Mouse (Mus musculus): Measurements from ENCODE around the gene Slc39a10. TPM values are rescaled to one million over a fixed set of nuclear protein-coding genes. Genes with fewer than 3 reads are reported as not detected.

The Slc39a10 gene
- polyA plus RNA-seq, 1 experiment from 2014 or later, result 76.2 TPM

GRCm38 (mm10) chr1:46854036-46854900 lies 38.4 kb downstream of the Slc39a10 start:
- Histone ChIP-seq H3K9me3 (ENCODE audit: control insufficient read depth, low read length) (no peaks in the 10 kb centered on the region), H3K4me3 (replicated peaks; ENCODE audit: low read length) (peak overlapping the region; percentile 93), H3K27me3 (ENCODE audit: control insufficient read depth, insufficient read depth, low read length) (no peaks in the 10 kb centered on the region), H3K36me3 (replicated peaks; ENCODE audit: control insufficient read depth, insufficient read depth) (no peaks in the 10 kb centered on the region), H3K27ac (peak overlapping the region; percentile 100), H3K9ac (peak overlapping the region; percentile 100), H3K4me2 (replicated peaks) (peak overlapping the region; percentile 72), H3K4me1 (replicated peaks; ENCODE audit: control insufficient read depth, insufficient read depth, low read length) (peaks cover 26% of the 10 kb centered on the region)
- 26% methylated on average over 18 of the region's 18 CpGs for WGBS
- no peak for ATAC-seq (ENCODE audit: low FRiP score)
- peak; percentile 45 for DNase-seq (ENCODE audit: low spot score)

DNA sequence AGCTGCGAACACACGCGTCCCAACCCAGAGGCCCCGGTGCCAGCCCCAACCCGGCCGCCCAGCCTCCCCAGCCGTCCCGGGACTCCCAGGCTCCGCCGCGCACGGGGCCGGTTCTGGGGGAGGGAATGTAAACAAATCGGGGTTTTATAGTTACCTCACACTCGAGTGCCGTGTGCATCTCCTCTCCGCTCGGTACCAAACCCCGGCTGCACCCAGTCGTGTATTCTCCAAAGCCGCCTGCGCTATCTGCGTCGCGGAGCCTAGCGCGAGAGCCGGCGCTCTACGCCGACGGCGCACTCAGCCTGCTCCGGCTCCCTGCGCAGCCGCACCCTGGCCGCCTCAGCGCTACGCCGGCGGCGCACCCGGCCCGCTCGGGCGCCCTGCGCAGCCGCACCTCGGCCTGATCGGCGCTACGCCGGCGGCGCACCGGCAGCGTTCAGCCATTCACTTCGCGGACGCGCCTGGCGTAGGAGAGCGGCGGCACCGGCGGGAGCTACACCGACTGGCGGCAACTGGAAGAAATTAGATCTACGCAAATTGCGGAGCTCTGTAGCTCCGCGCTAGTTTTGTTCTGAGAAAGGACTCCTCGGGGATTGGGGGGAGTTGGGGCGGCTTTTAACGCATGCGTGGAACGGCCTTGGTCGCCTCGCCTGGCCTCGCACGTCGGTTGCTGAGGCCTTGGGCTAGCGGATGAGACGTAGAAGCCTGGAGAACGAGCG lies 39.2 kb downstream of the Slc39a10 start:
- Histone ChIP-seq H3K4me3 (replicated peaks; ENCODE audit: low read length) (peak overlapping the region; percentile 93), H3K27me3 (ENCODE audit: control insufficient read depth, insufficient read depth, low read length) (no peaks in the 10 kb centered on the region), H3K27ac (peak overlapping the region; percentile 100), H3K4me2 (replicated peaks) (peak overlapping the region; percentile 72), H3K4me1 (replicated peaks; ENCODE audit: control insufficient read depth, insufficient read depth, low read length) (peaks cover 26% of the 10 kb centered on the region), H3K9me3 (ENCODE audit: control insufficient read depth, low read length) (no peaks in the 10 kb centered on the region), H3K9ac (peak overlapping the region; percentile 100), H3K36me3 (replicated peaks; ENCODE audit: control insufficient read depth, insufficient read depth) (no peaks in the 10 kb centered on the region)
- ATAC-seq (ENCODE audit: low FRiP score), result peak; percentile 97
- WGBS, result under 1% methylated on average over 81 of the region's 86 CpGs
- DNase-seq (ENCODE audit: low spot score), result peak; percentile 100

GRCm38 (mm10) chr1:46852600-46853272 lies 39.9 kb downstream of the Slc39a10 start:
- Histone ChIP-seq H3K27me3 (ENCODE audit: control insufficient read depth, insufficient read depth, low read length) (no peaks in the 10 kb centered on the region), H3K4me3 (replicated peaks; ENCODE audit: low read length) (peak overlapping the region; percentile 93), H3K36me3 (replicated peaks; ENCODE audit: control insufficient read depth, insufficient read depth) (no peaks in the 10 kb centered on the region), H3K9ac (peak overlapping the region; percentile 100), H3K27ac (peak overlapping the region; percentile 100), H3K4me2 (replicated peaks) (peak overlapping the region; percentile 72), H3K9me3 (ENCODE audit: control insufficient read depth, low read length) (no peaks in the 10 kb centered on the region), H3K4me1 (replicated peaks; ENCODE audit: control insufficient read depth, insufficient read depth, low read length) (peaks cover 26% of the 10 kb centered on the region)
- peak; percentile 41 for ATAC-seq (ENCODE audit: low FRiP score)
- DNase-seq (ENCODE audit: low spot score), result peak; percentile 67
- WGBS, result under 1% methylated on average over 63 of the region's 75 CpGs

DNA sequence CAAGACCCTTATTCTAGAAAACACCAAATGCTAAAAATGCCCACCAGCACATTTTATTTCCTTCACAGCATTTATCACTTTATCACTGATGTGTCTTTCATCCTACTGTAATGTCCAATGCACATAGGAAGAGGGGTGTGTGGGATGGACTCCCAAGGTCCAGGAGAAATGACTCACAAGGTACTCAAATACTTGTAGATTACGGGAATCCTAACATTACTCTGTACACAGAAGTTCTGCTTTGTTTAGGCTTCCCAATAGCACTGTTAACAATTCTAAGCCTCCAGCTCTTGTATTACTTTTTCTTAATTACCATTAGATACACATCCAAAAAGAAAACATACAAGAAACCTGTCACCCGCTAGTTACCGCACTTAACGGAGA lies 40.4 kb downstream of the Slc39a10 start:
- no peaks in the 10 kb centered on the region for H3K9me3 ChIP-seq (ENCODE audit: control insufficient read depth, low read length)
- peaks cover 26% of the 10 kb centered on the region for H3K4me1 ChIP-seq (replicated peaks; ENCODE audit: control insufficient read depth, insufficient read depth, low read length)
- no peaks in the 10 kb centered on the region for H3K36me3 ChIP-seq (replicated peaks; ENCODE audit: control insufficient read depth, insufficient read depth)
- peak overlapping the region; percentile 100 for H3K9ac ChIP-seq
- no peak for ATAC-seq (ENCODE audit: low FRiP score)
- H3K4me2 ChIP-seq (replicated peaks), result peak overlapping the region; percentile 72
- H3K4me3 ChIP-seq (replicated peaks; ENCODE audit: low read length), result peak overlapping the region; percentile 93
- under 1% methylated on average over 4 of the region's 4 CpGs for WGBS
- no peaks in the 10 kb centered on the region for H3K27me3 ChIP-seq (ENCODE audit: control insufficient read depth, insufficient read depth, low read length)
- peak overlapping the region; percentile 100 for H3K27ac ChIP-seq
- DNase-seq (ENCODE audit: low spot score), result no peak

DNA sequence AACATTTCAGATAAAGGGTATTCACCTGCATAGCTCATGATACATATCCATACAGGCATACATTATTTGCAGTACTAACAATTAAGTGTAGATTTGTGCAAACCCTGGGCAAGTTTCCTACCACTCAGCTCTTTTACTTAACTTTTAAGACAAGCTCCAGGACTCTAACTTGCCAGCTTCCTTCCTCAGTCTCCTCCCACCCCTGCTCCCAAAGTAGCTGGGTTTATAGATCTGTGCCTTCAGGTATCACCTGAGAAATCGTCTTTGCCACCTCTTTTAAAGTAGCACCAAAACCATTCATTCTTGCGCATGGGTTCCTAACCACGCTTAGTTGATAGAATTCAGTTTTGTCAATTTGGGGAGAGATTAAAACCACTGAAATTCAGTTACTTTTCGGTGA lies 41.1 kb downstream of the Slc39a10 start:
- DNase-seq (ENCODE audit: low spot score) (no peak), ATAC-seq (ENCODE audit: low FRiP score) (no peak)
- peak overlapping the region; percentile 72 for H3K4me2 ChIP-seq (replicated peaks)
- no peaks in the 10 kb centered on the region for H3K36me3 ChIP-seq (replicated peaks; ENCODE audit: control insufficient read depth, insufficient read depth)
- H3K27ac ChIP-seq, result no peak overlapping the region
- no peaks in the 10 kb centered on the region for H3K9me3 ChIP-seq (ENCODE audit: control insufficient read depth, low read length)
- H3K27me3 ChIP-seq (ENCODE audit: control insufficient read depth, insufficient read depth, low read length), result no peaks in the 10 kb centered on the region
- peak overlapping the region; percentile 93 for H3K4me3 ChIP-seq (replicated peaks; ENCODE audit: low read length)
- WGBS, result 73% methylated on average over 4 of the region's 4 CpGs
- H3K4me1 ChIP-seq (replicated peaks; ENCODE audit: control insufficient read depth, insufficient read depth, low read length), result peaks cover 26% of the 10 kb centered on the region
- H3K9ac ChIP-seq, result peak overlapping the region; percentile 24

GRCm38 (mm10) chr1:46849758-46850157 lies 42.9 kb downstream of the Slc39a10 start:
- Histone ChIP-seq H3K9me3 (ENCODE audit: control insufficient read depth, low read length) (no peaks in the 10 kb centered on the region), H3K4me1 (replicated peaks; ENCODE audit: control insufficient read depth, insufficient read depth, low read length) (peaks cover 33% of the 10 kb centered on the region), H3K27ac (0 out of 2 replicates have a peak overlapping the region, but pooled peaks have one; percentile 21), H3K36me3 (replicated peaks; ENCODE audit: control insufficient read depth, insufficient read depth) (no peaks in the 10 kb centered on the region), H3K4me2 (replicated peaks) (peak overlapping the region; percentile 21; the same call in 1 of the 2 replicates), H3K9ac (0 out of 2 replicates have a peak overlapping the region, but pooled peaks have one; percentile 17), H3K4me3 (replicated peaks; ENCODE audit: low read length) (no peak overlapping the region), H3K27me3 (ENCODE audit: control insufficient read depth, insufficient read depth, low read length) (no peaks in the 10 kb centered on the region)
- ATAC-seq (ENCODE audit: low FRiP score), result no peak
- 71% methylated on average over 1 of the region's 1 CpGs for WGBS
- DNase-seq (ENCODE audit: low spot score), result peak; percentile 94

GRCm38 (mm10) chr1:46845221-46845620 lies 47.4 kb downstream of the Slc39a10 start:
- Histone ChIP-seq H3K4me1 (replicated peaks; ENCODE audit: control insufficient read depth, insufficient read depth, low read length) (peaks cover 14% of the 10 kb centered on the region; the same call in 1 of the 2 replicates), H3K9me3 (ENCODE audit: control insufficient read depth, low read length) (no peaks in the 10 kb centered on the region), H3K9ac (no peak overlapping the region), H3K27me3 (ENCODE audit: control insufficient read depth, insufficient read depth, low read length) (no peaks in the 10 kb centered on the region), H3K27ac (no peak overlapping the region), H3K36me3 (replicated peaks; ENCODE audit: control insufficient read depth, insufficient read depth) (no peaks in the 10 kb centered on the region), H3K4me2 (replicated peaks) (no peak overlapping the region), H3K4me3 (replicated peaks; ENCODE audit: low read length) (no peak overlapping the region)
- WGBS, result 32% methylated on average over 5 of the region's 5 CpGs
- DNase-seq (ENCODE audit: low spot score) (no peak), ATAC-seq (ENCODE audit: low FRiP score) (no peak)

DNA sequence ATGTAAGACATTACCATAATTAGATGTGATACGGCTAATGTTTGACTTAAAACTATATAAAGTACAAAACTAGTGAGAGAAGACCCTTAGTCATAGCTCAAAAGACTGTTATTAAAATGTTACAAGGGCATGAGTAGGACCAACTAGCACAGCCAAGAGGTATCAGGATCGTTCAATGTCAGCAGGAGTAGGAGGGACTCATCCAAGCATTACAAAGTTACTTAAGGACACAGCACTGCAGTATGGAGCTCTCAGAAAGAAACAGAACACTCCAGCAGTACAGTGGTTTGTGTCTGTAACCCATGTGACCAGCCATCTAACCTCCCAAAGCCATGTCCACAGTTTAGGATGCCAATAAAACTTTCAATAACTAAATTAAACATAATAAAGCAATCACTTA lies 48.4 kb downstream of the Slc39a10 start:
- Histone ChIP-seq H3K9me3 (ENCODE audit: control insufficient read depth, low read length) (no peaks in the 10 kb centered on the region), H3K4me1 (replicated peaks; ENCODE audit: control insufficient read depth, insufficient read depth, low read length) (peaks cover 7% of the 10 kb centered on the region; the same call in 1 of the 2 replicates), H3K4me3 (replicated peaks; ENCODE audit: low read length) (no peak overlapping the region), H3K4me2 (replicated peaks) (no peak overlapping the region), H3K36me3 (replicated peaks; ENCODE audit: control insufficient read depth, insufficient read depth) (no peaks in the 10 kb centered on the region), H3K9ac (no peak overlapping the region), H3K27ac (no peak overlapping the region), H3K27me3 (ENCODE audit: control insufficient read depth, insufficient read depth, low read length) (no peaks in the 10 kb centered on the region)
- 86% methylated on average over 2 of the region's 2 CpGs for WGBS
- DNase-seq (ENCODE audit: low spot score) (no peak), ATAC-seq (ENCODE audit: low FRiP score) (no peak)

GRCm38 (mm10) chr1:46843406-46843805 lies 49.2 kb downstream of the Slc39a10 start:
- Histone ChIP-seq H3K4me1 (replicated peaks; ENCODE audit: control insufficient read depth, insufficient read depth, low read length) (peaks cover 7% of the 10 kb centered on the region; the same call in 1 of the 2 replicates), H3K36me3 (replicated peaks; ENCODE audit: control insufficient read depth, insufficient read depth) (no peaks in the 10 kb centered on the region), H3K9ac (no peak overlapping the region), H3K27ac (no peak overlapping the region), H3K4me3 (replicated peaks; ENCODE audit: low read length) (no peak overlapping the region), H3K9me3 (ENCODE audit: control insufficient read depth, low read length) (no peaks in the 10 kb centered on the region), H3K27me3 (ENCODE audit: control insufficient read depth, insufficient read depth, low read length) (no peaks in the 10 kb centered on the region), H3K4me2 (replicated peaks) (no peak overlapping the region)
- ATAC-seq (ENCODE audit: low FRiP score), result no peak
- DNase-seq (ENCODE audit: low spot score), result no peak
- 74% methylated on average over 4 of the region's 4 CpGs for WGBS

All from hindbrain, embryonic 14.5 days (tissue).